Mouse (Mus musculus) myocyte (in vitro differentiated cells): ENCODE measurements around the gene Hoxa13. TPM values are rescaled to one million over a fixed set of nuclear protein-coding genes. Genes with fewer than 3 reads are reported as not detected.
A peak's percentile ranks its signal among the peaks of the same experiment; 100 is the strongest.

ENCODE experiments used
- H3K27me3 ChIP-seq: one replicate; pipeline ENCODE4 v1.6.1; 2011; ENCODE audit not compliant: control insufficient read depth, insufficient read depth, insufficient read length
- H3K36me3 ChIP-seq: one replicate; pipeline ENCODE4 v1.6.1; 2011; ENCODE audit not compliant: control insufficient read depth, insufficient read depth
- H3K4me2 ChIP-seq: one replicate; pipeline ENCODE4 v1.6.1; 2011; ENCODE audit warnings: low read depth, control low read depth
- H3K4me3 ChIP-seq: one replicate; pipeline ENCODE4 v1.5.1; 2011; ENCODE audit warnings: mild to moderate bottlenecking, control low read depth, moderate library complexity
- H3K79me2 ChIP-seq: one replicate; pipeline ENCODE4 v1.6.1; 2011; ENCODE audit not compliant: control insufficient read depth, insufficient read depth
- H3ac ChIP-seq: one replicate; pipeline ENCODE4 v1.6.1; 2011; ENCODE audit not compliant: control insufficient read depth, insufficient read length
- CEBPB ChIP-seq: IDR thresholded peaks from 2 replicates; pipeline ENCODE4 v1.6.1; 2011; ENCODE audit warnings: mild to moderate bottlenecking, moderate library complexity; ENCODE audit not compliant: poor library complexity, insufficient read depth, severe bottlenecking
- E2F4 ChIP-seq: IDR thresholded peaks from one replicate; pipeline ENCODE4 v1.6.1; 2011; ENCODE audit warnings: mild to moderate bottlenecking, control low read depth, moderate library complexity; ENCODE audit not compliant: insufficient read depth
- MAX ChIP-seq: IDR thresholded peaks from one replicate; pipeline ENCODE4 v1.6.1; 2011; ENCODE audit warnings: low read depth, mild to moderate bottlenecking, control low read depth
- MYOD1 ChIP-seq, 3 experiments: IDR thresholded peaks; one replicate each; pipeline ENCODE4 v1.6.1; 2011; ENCODE audit warnings: control low read depth in 2 of 3, low read depth in 2 of 3, mild to moderate bottlenecking in 2 of 3, moderate library complexity in 1 of 3; ENCODE audit not compliant: insufficient read length in 2 of 3, control insufficient read depth in 1 of 3
- MYOG ChIP-seq, 3 experiments: IDR thresholded peaks; one replicate each; pipeline ENCODE4 v1.6.1; 2011; ENCODE audit warnings: control low read depth in 2 of 3, low read depth in 2 of 3, mild to moderate bottlenecking in 2 of 3; ENCODE audit not compliant: insufficient read length in 2 of 3, control insufficient read depth in 1 of 3, insufficient read depth in 1 of 3
- POLR2A ChIP-seq: IDR thresholded peaks from one replicate; pipeline ENCODE4 v1.6.1; 2011; ENCODE audit warnings: low read depth, mild to moderate bottlenecking, control low read depth, moderate library complexity; ENCODE audit not compliant: insufficient read length
- POLR2AphosphoS2 ChIP-seq: IDR thresholded peaks from one replicate; pipeline ENCODE4 v1.6.1; 2011; ENCODE audit warnings: low read depth, control low read depth; ENCODE audit not compliant: insufficient read length
- REST ChIP-seq: IDR thresholded peaks from one replicate; pipeline ENCODE4 v1.6.1; 2011; ENCODE audit warnings: mild to moderate bottlenecking, control low read depth, moderate library complexity; ENCODE audit not compliant: insufficient read depth, insufficient read length
- SRF ChIP-seq: IDR thresholded peaks from one replicate; pipeline ENCODE4 v1.6.1; 2011; ENCODE audit warnings: low read depth; ENCODE audit not compliant: control insufficient read depth, insufficient read length
- TCF12 ChIP-seq: IDR thresholded peaks from one replicate; pipeline ENCODE4 v1.6.1; 2011; ENCODE audit warnings: mild to moderate bottlenecking, control low read depth; ENCODE audit not compliant: poor library complexity, insufficient read depth, severe bottlenecking
- TCF3 ChIP-seq: IDR thresholded peaks from one replicate; pipeline ENCODE4 v1.6.1; 2011; ENCODE audit warnings: low read depth, control low read depth; ENCODE audit not compliant: insufficient read length
- USF1 ChIP-seq: IDR thresholded peaks from one replicate; pipeline ENCODE4 v1.6.1; 2011; ENCODE audit warnings: low read depth, mild to moderate bottlenecking, control low read depth, moderate library complexity
- polyA plus RNA-seq: library from polyadenylated mRNA; unstranded; fragments of >200 nt; fragmentation: generic; extraction: Trizol; gene quantifications from one replicate; pipeline ENCODE4 v1.2.1, GENCODE M21; 2012; ENCODE audit warnings: missing spikeins

Hoxa13 gene
- polyA plus RNA-seq, 1 experiment = 0.72 TPM

DNA sequence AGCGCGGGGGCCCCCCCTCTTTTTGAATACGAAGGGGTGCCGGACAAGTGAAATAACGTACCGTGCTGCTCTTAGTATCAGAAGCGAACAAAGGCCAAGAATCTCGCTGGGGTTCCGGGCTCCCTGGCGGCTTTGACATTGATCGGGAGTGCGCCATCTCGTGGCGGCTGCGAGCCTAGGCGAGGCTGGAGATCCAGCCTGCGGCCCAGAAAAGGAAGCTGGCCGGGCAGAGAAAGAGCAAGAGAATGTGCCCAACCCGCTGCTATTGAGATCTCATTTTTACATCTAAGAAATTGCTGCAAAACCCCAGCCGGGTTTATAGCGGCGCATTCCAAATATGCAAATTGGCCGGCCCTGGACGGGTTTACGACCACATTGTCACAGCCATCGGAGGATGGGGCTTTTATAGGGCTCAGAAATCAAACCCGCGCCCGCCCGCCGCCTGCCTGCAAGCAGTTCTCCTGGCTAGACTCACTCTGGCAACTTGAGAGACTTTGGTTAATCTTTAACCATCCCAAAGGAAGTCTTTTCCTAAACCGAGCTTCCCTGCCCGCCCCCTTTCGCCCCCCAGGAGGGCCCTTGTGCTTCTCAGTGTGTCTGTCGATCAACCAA, 20.2 kb downstream of the Hoxa13 start, which contains the start of gene Hoxa10:
TSS of gene Hoxa10 (minus strand) at position 466 of the 612 bp plus-strand sequence.
- Histone ChIP-seq H3ac (peak within 1 kb of the TSS; percentile 16), H3K27me3 (no peaks in the 10 kb centered on the region), H3K36me3 (no peaks in the 10 kb centered on the region), H3K4me3 (peak within 1 kb of the TSS; percentile 86), H3K4me2 (peak within 1 kb of the TSS; percentile 79), H3K79me2 (peaks cover 65% of the 10 kb centered on the region)
- TF ChIP-seq MYOD1 (IDR thresholded peaks at IDR 0.05; ENCODE audit: control insufficient read depth in 1 of 3, insufficient read length in 2 of 3, low read depth in 2 of 3) = no peak
- TF ChIP-seq POLR2AphosphoS2 = peak; percentile 38

- TF ChIP-seq USF1 (no peak), REST (no peak), MYOD1 (IDR thresholded peaks at IDR 0.05; ENCODE audit: control insufficient read depth in 1 of 3, insufficient read length in 2 of 3, low read depth in 2 of 3) (no peak), SRF (no peak), E2F4 (no peak), CEBPB (no peak), TCF3 (no peak), POLR2A (no peak), MAX (no peak), POLR2AphosphoS2 (no peak), TCF12 (no peak), MYOG (IDR thresholded peaks at IDR 0.05; ENCODE audit: control insufficient read depth in 1 of 3, insufficient read depth in 1 of 3, insufficient read length in 2 of 3, low read depth in 2 of 3) (no peak)
- Histone ChIP-seq H3K79me2 (peaks cover 71% of the 10 kb centered on the region), H3K4me3 (peak overlapping the region; percentile 86), H3ac (peak overlapping the region; percentile 16), H3K4me2 (peak overlapping the region; percentile 79), H3K27me3 (no peaks in the 10 kb centered on the region), H3K36me3 (no peaks in the 10 kb centered on the region)
These were observed 20.9 kb downstream of the Hoxa13 start for GRCm38 (mm10) chr6:52239625-52240388.

DNA sequence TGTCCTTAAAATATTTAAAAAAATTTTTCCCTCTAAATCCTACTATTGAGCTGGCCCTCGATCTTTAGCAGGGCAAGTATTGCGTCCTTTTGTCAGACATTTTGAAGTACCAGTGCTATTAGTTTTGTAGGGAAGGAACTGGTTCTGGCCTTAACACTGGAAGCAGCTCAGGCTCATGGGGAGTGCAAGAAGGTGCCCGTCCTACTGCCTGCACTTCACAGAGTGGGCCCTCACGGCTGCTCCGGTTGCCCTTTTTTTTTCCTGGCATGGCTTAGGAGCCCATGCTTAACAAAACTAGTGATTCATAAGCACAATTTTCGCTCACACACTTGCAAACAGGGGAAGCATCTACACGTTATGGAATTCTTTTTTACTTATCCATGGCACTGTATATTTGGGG, 21.7 kb downstream of the Hoxa13 start:
- H3K4me3 ChIP-seq = peak overlapping the region; percentile 86
- no peaks in the 10 kb centered on the region for H3K36me3 ChIP-seq
- H3ac ChIP-seq = no peak overlapping the region
- H3K27me3 ChIP-seq = no peaks in the 10 kb centered on the region
- peak overlapping the region; percentile 79 for H3K4me2 ChIP-seq
- TF ChIP-seq POLR2AphosphoS2 (no peak), SRF (no peak), TCF12 (no peak), MAX (no peak), CEBPB (no peak), TCF3 (no peak), POLR2A (no peak), USF1 (no peak), MYOG (IDR thresholded peaks at IDR 0.05; ENCODE audit: control insufficient read depth in 1 of 3, insufficient read depth in 1 of 3, insufficient read length in 2 of 3, low read depth in 2 of 3) (no peak)
- peaks cover 66% of the 10 kb centered on the region for H3K79me2 ChIP-seq

DNA sequence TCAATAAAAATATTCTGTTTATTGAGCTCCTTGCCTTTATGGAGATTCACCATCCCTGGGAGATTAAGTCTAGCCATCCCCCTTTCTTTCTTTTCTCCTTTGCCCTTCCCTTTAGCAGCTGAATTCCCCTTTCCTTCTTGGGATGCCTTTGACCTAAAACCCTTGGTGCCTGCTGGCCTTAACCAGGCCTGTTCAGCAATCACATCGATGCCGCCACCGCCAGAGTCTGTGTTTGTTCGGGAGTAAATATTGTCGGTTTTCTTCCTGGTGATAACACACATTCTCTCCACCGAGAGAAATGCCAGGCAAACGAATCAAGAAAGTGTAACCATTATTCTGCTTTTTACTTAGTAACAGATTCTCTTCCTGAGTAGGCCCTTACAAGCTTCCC, 22.5 kb downstream of the Hoxa13 start:
- no peaks in the 10 kb centered on the region for H3K36me3 ChIP-seq
- TF ChIP-seq POLR2AphosphoS2 = no peak
- TF ChIP-seq TCF3 = no peak
- TF ChIP-seq POLR2A = no peak
- TF ChIP-seq TCF12 = no peak
- TF ChIP-seq REST = no peak
- TF ChIP-seq USF1 = no peak
- TF ChIP-seq CEBPB = no peak
- no peak for TF ChIP-seq MAX
- TF ChIP-seq E2F4 = no peak
- TF ChIP-seq MYOD1 (IDR thresholded peaks at IDR 0.05; ENCODE audit: control insufficient read depth in 1 of 3, insufficient read length in 2 of 3, low read depth in 2 of 3) = no peak
- no peak for TF ChIP-seq MYOG (IDR thresholded peaks at IDR 0.05; ENCODE audit: control insufficient read depth in 1 of 3, insufficient read depth in 1 of 3, insufficient read length in 2 of 3, low read depth in 2 of 3)
- no peak for TF ChIP-seq SRF
- peak overlapping the region; percentile 79 for H3K4me2 ChIP-seq
- no peak overlapping the region for H3ac ChIP-seq
- H3K27me3 ChIP-seq = no peaks in the 10 kb centered on the region
- peak overlapping the region; percentile 86 for H3K4me3 ChIP-seq
- H3K79me2 ChIP-seq = peaks cover 67% of the 10 kb centered on the region

- Histone ChIP-seq H3K79me2 (peaks cover 73% of the 10 kb centered on the region), H3K36me3 (no peaks in the 10 kb centered on the region), H3K27me3 (no peaks in the 10 kb centered on the region), H3K4me3 (peak overlapping the region; percentile 86), H3K4me2 (peak overlapping the region; percentile 79), H3ac (no peak overlapping the region)
- TF ChIP-seq SRF = no peak
- TF ChIP-seq TCF3 = no peak
- no peak for TF ChIP-seq MAX
- no peak for TF ChIP-seq MYOG (IDR thresholded peaks at IDR 0.05; ENCODE audit: control insufficient read depth in 1 of 3, insufficient read depth in 1 of 3, insufficient read length in 2 of 3, low read depth in 2 of 3)
- TF ChIP-seq TCF12 = no peak
- no peak for TF ChIP-seq POLR2AphosphoS2
- no peak for TF ChIP-seq MYOD1 (IDR thresholded peaks at IDR 0.05; ENCODE audit: control insufficient read depth in 1 of 3, insufficient read length in 2 of 3, low read depth in 2 of 3)
- no peak for TF ChIP-seq E2F4
- TF ChIP-seq REST = no peak
- TF ChIP-seq USF1 = no peak
- no peak for TF ChIP-seq CEBPB
- no peak for TF ChIP-seq POLR2A
These were observed 23.1 kb downstream of the Hoxa13 start for GRCm38 (mm10) chr6:52237346-52238154.
